Mouse (Mus musculus): Measurements from ENCODE around the gene Dapk1.

DNA sequence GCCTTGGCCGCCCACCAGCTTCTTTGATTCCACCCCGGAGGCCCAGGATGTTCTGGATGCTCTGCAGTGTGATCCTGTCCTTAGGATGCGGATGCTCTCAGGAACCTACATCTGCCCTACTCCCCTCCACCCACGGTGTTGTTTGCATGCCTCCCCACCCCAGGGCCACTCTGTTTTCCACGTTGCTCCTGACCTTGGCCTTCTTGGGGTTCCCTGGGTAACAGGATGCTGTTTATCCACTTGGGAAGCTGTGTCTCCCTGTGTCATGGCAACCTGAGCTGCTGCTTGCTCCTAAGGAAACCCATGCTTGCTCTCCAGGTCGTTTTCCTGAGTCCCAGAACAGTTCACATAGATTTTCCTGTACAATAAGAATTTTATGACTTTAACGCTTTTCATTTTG lies 86.1 kb downstream of the Dapk1 start:
- TF ChIP-seq CTCF (IDR thresholded peaks at IDR 0.05; ENCODE audit: control insufficient read depth, insufficient read depth, low read length) (no peak), POLR2A (IDR thresholded peaks at IDR 0.05; ENCODE audit: borderline replicate concordance, control insufficient read depth, low read depth, low read length) (no peak)
